Mouse (Mus musculus): ENCODE measurements around the gene Lalba.
"Not testable (repeated sequence)": the region's sequence is repeated elsewhere in the genome, so short reads cannot be mapped to it uniquely, and the experiment has no call there.

Lalba gene

GRCm38 (mm10) chr15:98491332-98491731 lies 8.8 kb upstream of the Lalba start:
- no peak for DNase-seq

GRCm38 (mm10) chr15:98486433-98487021 lies 4.0 kb upstream of the Lalba start:
- no peak for DNase-seq

GRCm38 (mm10) chr15:98483907-98484886 lies 1.7 kb upstream of the Lalba start:
- no peak for DNase-seq

- DNase-seq, result no peak
Observed at GRCm38 (mm10) chr15:98479568-98480102, 2.9 kb downstream of the Lalba start.

GRCm38 (mm10) chr15:98476281-98476680 lies 6.2 kb downstream of the Lalba start:
- no peak for DNase-seq

GRCm38 (mm10) chr15:98475382-98475781 lies 7.1 kb downstream of the Lalba start:
- peak; percentile 38 for DNase-seq

GRCm38 (mm10) chr15:98474958-98475357 lies 7.6 kb downstream of the Lalba start:
- DNase-seq, result no peak

- DNase-seq, result no peak
Observed at GRCm38 (mm10) chr15:98471539-98471938, 11.0 kb downstream of the Lalba start.

GRCm38 (mm10) chr15:98469596-98469995 lies 12.9 kb downstream of the Lalba start, which contains the start of gene OR5BS1P:
Gene OR5BS1P (plus strand): TSS chr15:98469896.
- DNase-seq, result no peak

- no peak for DNase-seq
Observed at GRCm38 (mm10) chr15:98452288-98452687, 30.2 kb downstream of the Lalba start, which contains the start of gene Olfr281. Gene Olfr281 (plus strand): TSS chr15:98452588.

- no peak for DNase-seq
Observed at GRCm38 (mm10) chr15:98448521-98448920, 34.0 kb downstream of the Lalba start.

- no peak for DNase-seq
Observed at GRCm38 (mm10) chr15:98444561-98444960, 38.0 kb downstream of the Lalba start.

GRCm38 (mm10) chr15:98430925-98431324 lies 51.6 kb downstream of the Lalba start, which contains the start of gene Olfr282:
Gene Olfr282 (plus strand): TSS chr15:98431225.
- not testable (repeated sequence) for DNase-seq
